Mouse (Mus musculus): Measurements from ENCODE around the gene Ncapd2. TPM values are rescaled to one million over a fixed set of nuclear protein-coding genes. Genes with fewer than 3 reads are reported as not detected.
"Not testable (repeated sequence)": the region's sequence is repeated elsewhere in the genome, so short reads cannot be mapped to it uniquely, and the experiment has no call there.

Gene Ncapd2
- polyA plus RNA-seq, 1 experiment from 2014 or later = 135 TPM

DNA sequence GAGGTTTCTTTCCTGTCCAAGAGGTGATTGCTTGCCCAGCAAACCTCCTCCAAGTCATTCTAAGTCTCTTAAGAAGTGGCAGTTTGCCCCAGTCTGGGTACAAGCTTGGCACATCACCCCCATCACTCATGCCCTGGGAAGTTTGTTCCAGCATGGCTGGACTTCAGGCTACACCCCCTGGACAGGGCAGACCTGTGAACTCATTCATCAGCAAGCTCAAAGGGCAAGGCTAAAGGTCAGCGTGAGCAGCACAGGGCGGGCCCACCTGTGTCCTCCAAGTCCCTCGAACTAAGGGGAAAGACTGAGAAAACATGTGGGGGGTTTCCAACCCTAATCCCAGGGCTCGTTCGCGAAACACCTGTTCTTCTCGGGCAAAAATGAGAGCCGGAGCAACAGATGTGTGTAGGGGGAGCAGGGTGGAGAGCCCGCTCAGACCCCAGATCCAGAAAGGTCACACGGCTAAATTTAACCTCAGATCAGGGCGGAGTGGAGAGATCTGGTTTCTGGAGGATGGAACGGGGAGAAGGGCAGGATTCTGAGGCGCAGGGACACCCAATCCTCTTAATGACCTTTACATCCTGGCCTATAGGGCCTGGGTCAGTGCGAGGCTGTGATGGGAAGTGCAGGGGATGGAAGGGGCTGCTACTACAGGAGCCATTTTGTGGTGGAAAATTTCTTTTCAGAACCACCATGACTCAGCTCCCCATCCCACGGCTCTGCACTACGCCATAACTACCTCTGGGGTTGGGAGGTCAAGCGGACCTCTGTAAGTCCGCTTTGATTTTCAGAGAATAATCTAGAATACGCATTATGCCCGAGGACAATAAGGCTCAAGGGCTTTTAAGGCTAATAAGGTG, 27.5 kb downstream of the Ncapd2 start:
- Histone ChIP-seq H3K9me3 (ENCODE audit: control insufficient read depth, low read length) (no peaks in the 10 kb centered on the region), H3K4me1 (replicated peaks; ENCODE audit: control insufficient read depth, insufficient read depth, low read length) (peaks cover 35% of the 10 kb centered on the region), H3K27ac (ENCODE audit: low read length) (peak overlapping the region; percentile 89), H3K4me3 (ENCODE audit: low read length) (peak overlapping the region; percentile 85), H3K36me3 (ENCODE audit: control insufficient read depth, insufficient read depth, low read length) (peaks cover 30% of the 10 kb centered on the region), H3K9ac (ENCODE audit: low read length) (peak overlapping the region; percentile 90), H3K27me3 (ENCODE audit: control insufficient read depth, insufficient read depth, low read depth, low read length) (no peaks in the 10 kb centered on the region), H3K4me2 (ENCODE audit: low read depth, low read length) (peak overlapping the region; percentile 64)
- 3% methylated on average over 20 of the region's 20 CpGs for WGBS
- ATAC-seq (ENCODE audit: low read depth) = no peak

DNA sequence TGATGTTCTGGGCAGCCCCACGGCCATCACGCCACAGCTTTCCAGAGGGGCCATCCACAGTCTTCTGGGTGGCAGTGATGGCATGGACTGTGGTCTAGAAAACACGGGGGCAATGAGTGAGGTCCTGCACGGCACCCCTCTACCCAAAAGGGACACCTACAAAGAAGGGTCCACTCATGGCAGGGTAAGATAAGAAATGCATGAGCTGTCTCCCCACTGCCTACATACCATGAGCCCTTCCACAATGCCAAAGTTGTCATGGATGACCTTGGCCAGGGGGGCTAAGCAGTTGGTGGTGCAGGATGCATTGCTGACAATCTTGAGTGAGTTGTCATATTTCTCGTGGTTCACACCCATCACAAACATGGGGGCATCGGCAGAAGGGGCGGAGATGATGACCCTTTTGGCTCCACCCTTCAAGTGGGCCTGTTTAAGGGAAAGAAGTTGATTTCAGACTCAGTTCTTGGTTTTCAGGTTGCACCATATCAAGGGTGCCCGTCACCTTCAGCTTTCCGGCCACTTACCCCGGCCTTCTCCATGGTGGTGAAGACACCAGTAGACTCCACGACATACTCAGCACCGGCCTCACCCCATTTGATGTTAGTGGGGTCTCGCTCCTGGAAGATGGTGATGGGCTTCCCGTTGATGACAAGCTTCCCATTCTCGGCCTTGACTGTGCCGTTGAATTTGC, 28.7 kb downstream of the Ncapd2 start:
- not testable (repeated sequence) for H3K27me3 ChIP-seq (ENCODE audit: control insufficient read depth, insufficient read depth, low read depth, low read length); H3K4me3 ChIP-seq (ENCODE audit: low read length); H3K9ac ChIP-seq (ENCODE audit: low read length); H3K9me3 ChIP-seq (ENCODE audit: control insufficient read depth, low read length); H3K27ac ChIP-seq (ENCODE audit: low read length); H3K4me2 ChIP-seq (ENCODE audit: low read depth, low read length); ATAC-seq (ENCODE audit: low read depth)
- H3K36me3 ChIP-seq (ENCODE audit: control insufficient read depth, insufficient read depth, low read length) = peaks cover 26% of the 10 kb centered on the region
- H3K4me1 ChIP-seq (replicated peaks; ENCODE audit: control insufficient read depth, insufficient read depth, low read length) = peaks cover 33% of the 10 kb centered on the region
- 68% methylated on average over 9 of the region's 16 CpGs for WGBS

DNA sequence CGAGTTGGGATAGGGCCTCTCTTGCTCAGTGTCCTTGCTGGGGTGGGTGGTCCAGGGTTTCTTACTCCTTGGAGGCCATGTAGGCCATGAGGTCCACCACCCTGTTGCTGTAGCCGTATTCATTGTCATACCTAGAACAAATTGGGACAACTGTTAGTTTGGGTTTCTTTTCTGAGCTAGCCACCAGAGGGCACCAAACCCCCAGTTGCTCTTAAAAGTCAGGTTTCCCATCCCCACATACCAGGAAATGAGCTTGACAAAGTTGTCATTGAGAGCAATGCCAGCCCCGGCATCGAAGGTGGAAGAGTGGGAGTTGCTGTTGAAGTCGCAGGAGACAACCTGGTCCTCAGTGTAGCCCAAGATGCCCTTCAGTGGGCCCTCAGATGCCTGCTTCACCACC, 29.5 kb downstream of the Ncapd2 start:
- Histone ChIP-seq H3K4me1 (replicated peaks; ENCODE audit: control insufficient read depth, insufficient read depth, low read length) (peaks cover 25% of the 10 kb centered on the region), H3K36me3 (ENCODE audit: control insufficient read depth, insufficient read depth, low read length) (peaks cover 25% of the 10 kb centered on the region)
- not testable (repeated sequence) for ATAC-seq (ENCODE audit: low read depth); H3K9me3 ChIP-seq (ENCODE audit: control insufficient read depth, low read length); H3K4me2 ChIP-seq (ENCODE audit: low read depth, low read length); H3K4me3 ChIP-seq (ENCODE audit: low read length); H3K27me3 ChIP-seq (ENCODE audit: control insufficient read depth, insufficient read depth, low read depth, low read length); H3K9ac ChIP-seq (ENCODE audit: low read length); H3K27ac ChIP-seq (ENCODE audit: low read length)
- 4% methylated on average over 3 of the region's 5 CpGs for WGBS

DNA sequence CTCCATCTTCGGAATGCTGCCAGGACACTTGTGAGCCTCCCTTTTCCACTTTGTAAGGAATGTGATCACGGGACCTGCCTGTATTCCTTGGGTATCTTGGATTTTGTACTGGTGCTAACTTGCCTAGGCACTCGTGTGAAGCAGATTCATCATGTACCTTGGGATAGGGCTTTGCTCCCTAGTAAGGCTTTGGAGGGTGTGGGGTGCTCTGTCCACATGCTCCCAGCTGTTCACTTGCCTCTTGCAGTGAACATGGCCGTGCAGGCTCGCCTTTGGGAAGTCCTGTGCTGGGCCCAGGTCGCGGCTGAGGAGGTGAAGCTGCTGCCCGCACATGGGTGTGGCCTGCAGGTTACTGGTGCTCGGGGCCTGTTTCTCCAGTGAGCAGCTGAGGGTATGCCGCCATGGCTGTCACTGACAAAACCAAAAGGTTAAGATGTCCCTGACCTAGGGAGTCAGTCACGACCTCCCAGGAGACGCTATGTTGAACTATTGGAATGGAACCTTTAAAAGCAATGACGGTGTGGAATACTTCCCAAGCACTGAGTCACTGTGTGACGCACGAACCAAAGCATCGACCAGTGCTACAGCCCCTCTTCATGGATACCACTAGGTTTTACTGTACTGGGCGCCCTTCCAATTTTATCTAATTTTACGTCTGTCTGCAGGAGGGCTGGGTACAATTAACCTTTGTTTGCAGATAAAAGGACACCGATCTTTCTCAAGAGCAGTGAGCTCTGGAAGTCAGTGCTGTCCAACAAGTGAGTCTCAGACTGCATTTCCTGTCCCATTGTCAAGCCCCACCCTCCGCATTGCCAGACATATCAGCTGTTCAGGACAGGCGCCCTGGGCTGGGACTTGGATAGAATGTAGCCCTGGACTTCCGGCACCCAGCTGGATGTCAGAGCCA, 30.4 kb downstream of the Ncapd2 start:
- H3K27me3 ChIP-seq (ENCODE audit: control insufficient read depth, insufficient read depth, low read depth, low read length) = no peaks in the 10 kb centered on the region
- H3K36me3 ChIP-seq (ENCODE audit: control insufficient read depth, insufficient read depth, low read length) = peaks cover 25% of the 10 kb centered on the region
- peak overlapping the region; percentile 33 for H3K27ac ChIP-seq (ENCODE audit: low read length)
- H3K9me3 ChIP-seq (ENCODE audit: control insufficient read depth, low read length) = no peaks in the 10 kb centered on the region
- no peak overlapping the region for H3K4me2 ChIP-seq (ENCODE audit: low read depth, low read length)
- 22% methylated on average over 22 of the region's 22 CpGs for WGBS
- no peak overlapping the region for H3K9ac ChIP-seq (ENCODE audit: low read length)
- H3K4me3 ChIP-seq (ENCODE audit: low read length) = no peak overlapping the region
- no peak for ATAC-seq (ENCODE audit: low read depth)
- H3K4me1 ChIP-seq (replicated peaks; ENCODE audit: control insufficient read depth, insufficient read depth, low read length) = peaks cover 17% of the 10 kb centered on the region

DNA sequence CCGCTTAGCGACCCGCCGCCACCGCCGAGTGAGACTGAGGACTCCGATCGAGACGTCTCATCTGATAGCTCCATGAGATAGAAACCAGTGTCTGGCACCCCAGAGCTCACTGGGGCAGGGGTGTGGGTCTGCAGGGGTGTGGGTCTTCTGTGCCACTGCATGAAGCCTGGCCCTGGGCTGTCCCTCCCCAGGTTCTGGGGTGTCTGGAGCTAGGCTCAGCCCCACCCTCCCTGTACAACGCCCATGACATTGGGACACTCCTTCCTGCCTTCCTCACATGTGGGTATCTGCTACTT, 31.0 kb downstream of the Ncapd2 start:
- ATAC-seq (ENCODE audit: low read depth) = no peak
- no peak overlapping the region; the same call in 1 of the 2 replicates for H3K9ac ChIP-seq (ENCODE audit: low read length)
- 51% methylated on average over 10 of the region's 10 CpGs for WGBS
- H3K27me3 ChIP-seq (ENCODE audit: control insufficient read depth, insufficient read depth, low read depth, low read length) = no peaks in the 10 kb centered on the region
- peaks cover 16% of the 10 kb centered on the region for H3K4me1 ChIP-seq (replicated peaks; ENCODE audit: control insufficient read depth, insufficient read depth, low read length)
- no peak overlapping the region for H3K4me2 ChIP-seq (ENCODE audit: low read depth, low read length)
- peak overlapping the region; percentile 33; the same call in 1 of the 2 replicates for H3K27ac ChIP-seq (ENCODE audit: low read length)
- no peak overlapping the region for H3K4me3 ChIP-seq (ENCODE audit: low read length)
- no peaks in the 10 kb centered on the region for H3K9me3 ChIP-seq (ENCODE audit: control insufficient read depth, low read length)
- H3K36me3 ChIP-seq (ENCODE audit: control insufficient read depth, insufficient read depth, low read length) = peaks cover 25% of the 10 kb centered on the region

DNA sequence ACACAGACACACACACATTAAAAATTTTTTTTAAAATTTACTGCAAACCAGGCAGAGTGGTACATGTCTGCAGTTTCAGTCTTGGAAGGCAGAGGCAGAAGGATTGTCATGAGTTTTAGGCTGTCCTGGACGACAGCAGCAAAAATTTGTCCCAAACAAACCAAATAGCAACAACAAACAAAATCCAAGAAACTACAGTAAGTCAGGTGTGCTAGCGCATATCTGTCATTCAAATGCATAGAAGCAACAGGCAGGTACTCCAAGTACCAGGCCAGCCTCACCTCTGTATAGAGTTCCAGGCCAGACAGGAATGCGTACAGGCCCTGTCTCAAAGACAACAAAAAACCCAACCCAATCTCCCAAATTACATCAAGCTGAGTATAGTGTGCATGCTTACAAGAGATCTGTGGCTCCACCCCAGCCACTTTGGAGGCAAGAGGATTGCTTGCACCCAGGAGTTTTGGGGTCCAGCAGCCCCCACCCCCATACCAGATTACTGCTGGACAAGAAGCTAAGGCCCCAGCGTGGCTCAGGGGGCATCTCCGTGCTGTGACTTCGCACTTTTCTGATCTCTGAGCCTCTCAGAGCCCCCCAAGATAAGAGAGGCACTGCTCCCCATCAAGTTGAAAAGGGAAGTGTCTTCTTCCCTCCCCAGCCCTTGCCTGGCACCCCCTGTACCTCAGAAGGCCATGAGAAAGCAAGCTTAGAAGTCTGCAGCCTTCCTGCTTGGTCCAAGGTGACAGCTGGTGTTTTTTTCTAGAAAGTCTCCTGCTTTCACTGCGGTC, 31.5 kb downstream of the Ncapd2 start:
- no peaks in the 10 kb centered on the region for H3K9me3 ChIP-seq (ENCODE audit: control insufficient read depth, low read length)
- WGBS = 81% methylated on average over 7 of the region's 7 CpGs
- H3K27ac ChIP-seq (ENCODE audit: low read length) = peak overlapping the region; percentile 33; the same call in 1 of the 2 replicates
- peaks cover 16% of the 10 kb centered on the region for H3K4me1 ChIP-seq (replicated peaks; ENCODE audit: control insufficient read depth, insufficient read depth, low read length)
- H3K4me2 ChIP-seq (ENCODE audit: low read depth, low read length) = no peak overlapping the region
- H3K4me3 ChIP-seq (ENCODE audit: low read length) = no peak overlapping the region
- H3K36me3 ChIP-seq (ENCODE audit: control insufficient read depth, insufficient read depth, low read length) = peaks cover 25% of the 10 kb centered on the region
- no peak overlapping the region; the same call in 1 of the 2 replicates for H3K9ac ChIP-seq (ENCODE audit: low read length)
- H3K27me3 ChIP-seq (ENCODE audit: control insufficient read depth, insufficient read depth, low read depth, low read length) = no peaks in the 10 kb centered on the region
- no peak for ATAC-seq (ENCODE audit: low read depth)

DNA sequence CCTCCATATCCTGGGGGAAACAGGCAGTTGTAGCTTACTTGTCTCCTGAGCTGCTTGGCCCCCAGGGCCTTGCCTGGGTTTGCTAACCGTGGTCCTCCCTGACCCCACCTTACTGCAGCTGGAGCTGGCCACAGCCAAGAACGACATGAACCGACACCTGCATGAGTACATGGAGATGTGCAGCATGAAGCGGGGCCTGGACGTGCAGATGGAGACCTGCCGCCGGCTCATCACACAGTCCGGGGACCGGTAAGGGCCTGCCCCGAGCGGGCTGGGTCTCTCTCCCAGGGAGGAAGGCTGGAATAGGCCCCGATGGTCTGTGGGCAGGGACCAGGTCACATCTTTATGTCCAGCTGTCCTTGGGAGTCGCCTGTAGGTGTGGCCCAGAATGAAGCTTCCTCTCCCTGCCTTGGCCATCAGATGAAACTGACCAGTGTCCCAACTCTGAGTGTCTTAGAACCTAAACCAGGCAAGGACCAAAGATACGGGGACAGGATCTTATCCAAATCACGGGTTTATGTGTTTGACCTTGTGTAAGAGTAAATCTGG, 32.5 kb downstream of the Ncapd2 start:
- Histone ChIP-seq H3K36me3 (ENCODE audit: control insufficient read depth, insufficient read depth, low read length) (peaks cover 25% of the 10 kb centered on the region), H3K27ac (ENCODE audit: low read length) (no peak overlapping the region), H3K27me3 (ENCODE audit: control insufficient read depth, insufficient read depth, low read depth, low read length) (no peaks in the 10 kb centered on the region), H3K9ac (ENCODE audit: low read length) (no peak overlapping the region), H3K9me3 (ENCODE audit: control insufficient read depth, low read length) (no peaks in the 10 kb centered on the region), H3K4me3 (ENCODE audit: low read length) (no peak overlapping the region), H3K4me1 (replicated peaks; ENCODE audit: control insufficient read depth, insufficient read depth, low read length) (peaks cover 11% of the 10 kb centered on the region), H3K4me2 (ENCODE audit: low read depth, low read length) (no peak overlapping the region)
- WGBS = 79% methylated on average over 15 of the region's 15 CpGs
- no peak for ATAC-seq (ENCODE audit: low read depth)

DNA sequence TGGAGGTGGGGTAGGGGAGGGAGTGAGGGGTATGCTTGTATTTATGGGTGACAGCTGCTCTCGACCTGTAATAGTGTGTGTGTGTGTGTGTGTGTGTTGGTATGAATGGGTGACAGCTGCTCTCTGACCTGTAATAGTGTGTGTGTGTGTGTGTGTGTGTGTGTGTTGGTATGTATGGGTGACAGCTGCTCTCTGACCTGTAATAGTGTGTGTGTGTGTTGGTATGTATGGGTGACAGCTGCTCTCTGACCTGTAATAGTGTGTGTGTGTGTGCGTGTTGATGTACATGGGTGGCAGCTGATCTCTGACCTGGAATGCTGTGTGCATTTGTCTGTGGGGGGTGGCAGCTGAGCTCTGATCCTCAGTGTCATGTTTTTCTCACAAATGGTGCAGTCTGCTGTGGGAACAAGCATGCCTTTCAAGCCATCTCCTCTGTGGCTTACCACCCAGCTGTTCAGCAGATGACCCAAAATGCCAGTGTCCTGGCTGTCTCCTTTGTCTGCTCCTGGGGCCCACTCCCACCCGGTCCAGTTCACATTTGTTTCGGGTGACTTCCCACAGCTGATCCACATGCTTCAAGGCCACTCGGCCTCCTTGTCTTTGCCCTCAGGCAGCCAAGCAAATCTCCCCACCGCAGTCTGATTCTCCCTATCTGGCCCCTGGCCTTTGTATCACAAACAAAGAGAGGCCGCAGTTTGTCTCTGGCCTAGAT, 34.4 kb downstream of the Ncapd2 start:
- 53% methylated on average over 7 of the region's 7 CpGs for WGBS
- Histone ChIP-seq H3K27ac (ENCODE audit: low read length) (no peak overlapping the region), H3K4me3 (ENCODE audit: low read length) (no peak overlapping the region), H3K9me3 (ENCODE audit: control insufficient read depth, low read length) (no peaks in the 10 kb centered on the region), H3K27me3 (ENCODE audit: control insufficient read depth, insufficient read depth, low read depth, low read length) (no peaks in the 10 kb centered on the region), H3K9ac (ENCODE audit: low read length) (no peak overlapping the region), H3K4me2 (ENCODE audit: low read depth, low read length) (no peak overlapping the region), H3K4me1 (replicated peaks; ENCODE audit: control insufficient read depth, insufficient read depth, low read length) (0 out of 2 replicates have a peak, but pooled peaks cover 3% of the 10 kb centered on the region), H3K36me3 (ENCODE audit: control insufficient read depth, insufficient read depth, low read length) (peaks cover 25% of the 10 kb centered on the region)
- no peak for ATAC-seq (ENCODE audit: low read depth)
